Mouse (Mus musculus) c-Kit-negative CD71-positive TER-119-positive erythroid progenitor cells, embryonic 14.5 days (primary cell): ENCODE measurements around the gene Zic4.

Experiments used
- DNase-seq: peaks from one replicate; pipeline ENCODE4 v3.0.0-alpha.2; 2013; ENCODE audit warnings: low read depth, low spot score

The Zic4 gene

DNA sequence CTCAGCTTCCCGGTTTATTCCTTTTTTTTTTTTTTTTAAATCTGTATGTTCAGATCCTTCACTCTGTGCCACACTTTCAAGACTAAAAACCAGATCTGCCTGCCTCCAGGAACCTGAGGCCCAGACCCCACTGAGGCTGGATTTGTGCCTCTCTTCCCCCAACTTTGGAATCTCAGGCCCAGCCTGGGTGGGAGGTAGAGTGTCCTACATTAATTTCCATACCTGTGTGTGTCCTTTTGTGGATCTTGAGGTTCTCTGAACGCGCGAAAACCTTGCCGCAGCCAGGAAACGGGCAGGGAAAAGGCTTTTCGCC is 1.6 kb downstream of the Zic4 start:
- DNase-seq = no peak

- no peak for DNase-seq
Observed at GRCm38 (mm10) chr9:91364127-91364970, 2.1 kb downstream of the Zic4 start.

GRCm38 (mm10) chr9:91364971-91365501 is 2.8 kb downstream of the Zic4 start:
- no peak for DNase-seq

- no peak for DNase-seq
Observed at GRCm38 (mm10) chr9:91365664-91366063, 3.5 kb downstream of the Zic4 start, which contains the start of gene Zic1. Zic1 (minus strand) TSS chr9:91365810.

- no peak for DNase-seq
Observed at GRCm38 (mm10) chr9:91366226-91366998, 4.2 kb downstream of the Zic4 start.

- no peak for DNase-seq
Observed at GRCm38 (mm10) chr9:91366999-91367811, 5.0 kb downstream of the Zic4 start.

DNA sequence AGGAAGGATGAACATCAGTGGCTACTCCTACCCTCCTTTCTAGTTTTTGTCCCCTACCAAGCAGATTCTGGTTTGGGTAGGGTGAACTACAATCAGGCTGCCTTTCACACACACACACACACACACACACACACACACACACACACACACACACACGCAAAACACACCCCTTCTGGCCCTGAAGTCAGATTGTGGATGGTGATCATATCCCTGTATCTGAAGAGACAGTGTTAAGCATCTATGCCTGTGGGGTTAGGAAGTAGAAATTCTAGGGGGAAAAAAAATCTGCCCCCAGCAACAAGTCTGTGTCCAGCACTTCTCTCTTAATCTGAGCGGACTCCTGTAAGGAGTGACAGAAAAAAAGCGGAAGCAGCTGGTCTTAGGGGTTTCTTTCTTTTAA is 5.9 kb downstream of the Zic4 start:
- DNase-seq = no peak

- no peak for DNase-seq
Observed at GRCm38 (mm10) chr9:91368946-91369292, 6.7 kb downstream of the Zic4 start.

DNA sequence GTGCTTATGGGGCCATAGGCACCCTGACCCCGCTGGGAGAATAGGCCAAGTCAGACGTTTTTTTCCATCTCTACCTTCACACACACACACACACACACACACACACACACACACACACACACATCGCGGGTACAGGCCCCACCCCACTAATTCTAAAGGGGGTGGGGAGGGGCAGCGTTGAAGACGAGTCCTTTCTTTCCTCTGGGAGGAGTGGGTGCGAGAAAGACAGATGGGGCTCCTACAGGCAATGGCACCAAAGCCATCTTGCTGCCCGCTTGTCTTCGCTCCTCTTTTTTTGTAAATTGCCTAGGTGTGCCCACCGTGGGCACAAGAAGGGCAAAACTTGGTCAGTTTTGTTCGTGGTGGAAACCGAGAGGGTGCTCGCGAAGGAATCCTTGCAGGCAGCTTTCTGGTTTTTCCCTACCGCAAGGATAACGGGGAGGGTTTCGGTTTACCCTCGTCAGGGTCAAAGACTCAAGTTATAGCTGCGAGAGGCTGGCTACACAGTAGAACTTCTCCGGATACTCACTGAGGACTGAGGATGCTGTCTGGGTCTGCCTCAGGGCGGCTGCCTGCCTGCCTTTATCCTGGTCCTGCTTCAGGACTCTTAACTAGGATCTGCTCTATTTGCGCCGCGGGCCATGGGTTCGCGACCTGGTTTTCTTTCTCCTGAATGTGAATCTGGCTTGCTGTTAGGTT is 7.2 kb downstream of the Zic4 start:
- DNase-seq = no peak

GRCm38 (mm10) chr9:91370191-91370708 is 8.0 kb downstream of the Zic4 start:
- no peak for DNase-seq

- DNase-seq = no peak
Observed at GRCm38 (mm10) chr9:91371011-91371410, 8.8 kb downstream of the Zic4 start.

DNA sequence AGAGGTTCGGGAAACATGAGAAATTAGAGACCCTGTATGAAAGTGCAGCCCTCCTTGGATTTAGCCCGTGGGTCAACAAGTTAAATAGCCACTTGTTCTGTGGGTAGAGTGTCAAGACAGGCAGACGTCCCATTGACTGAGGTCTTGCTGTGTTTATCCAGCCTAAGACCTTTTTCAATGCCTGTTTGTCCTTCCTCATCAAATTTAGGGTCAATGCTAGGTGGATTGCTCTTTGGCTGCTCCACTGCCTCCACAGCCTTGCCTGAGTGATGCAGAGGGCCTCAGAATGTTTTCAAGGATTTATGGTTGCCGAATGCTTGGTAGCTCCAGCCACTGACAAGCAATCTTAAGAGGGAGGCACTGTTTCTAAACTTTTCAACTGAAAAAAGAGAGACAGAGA is 9.4 kb downstream of the Zic4 start:
- no peak for DNase-seq

- DNase-seq = no peak
Observed at GRCm38 (mm10) chr9:91373811-91374575, 11.8 kb downstream of the Zic4 start.

GRCm38 (mm10) chr9:91374665-91375064 is 12.5 kb downstream of the Zic4 start:
- no peak for DNase-seq

DNA sequence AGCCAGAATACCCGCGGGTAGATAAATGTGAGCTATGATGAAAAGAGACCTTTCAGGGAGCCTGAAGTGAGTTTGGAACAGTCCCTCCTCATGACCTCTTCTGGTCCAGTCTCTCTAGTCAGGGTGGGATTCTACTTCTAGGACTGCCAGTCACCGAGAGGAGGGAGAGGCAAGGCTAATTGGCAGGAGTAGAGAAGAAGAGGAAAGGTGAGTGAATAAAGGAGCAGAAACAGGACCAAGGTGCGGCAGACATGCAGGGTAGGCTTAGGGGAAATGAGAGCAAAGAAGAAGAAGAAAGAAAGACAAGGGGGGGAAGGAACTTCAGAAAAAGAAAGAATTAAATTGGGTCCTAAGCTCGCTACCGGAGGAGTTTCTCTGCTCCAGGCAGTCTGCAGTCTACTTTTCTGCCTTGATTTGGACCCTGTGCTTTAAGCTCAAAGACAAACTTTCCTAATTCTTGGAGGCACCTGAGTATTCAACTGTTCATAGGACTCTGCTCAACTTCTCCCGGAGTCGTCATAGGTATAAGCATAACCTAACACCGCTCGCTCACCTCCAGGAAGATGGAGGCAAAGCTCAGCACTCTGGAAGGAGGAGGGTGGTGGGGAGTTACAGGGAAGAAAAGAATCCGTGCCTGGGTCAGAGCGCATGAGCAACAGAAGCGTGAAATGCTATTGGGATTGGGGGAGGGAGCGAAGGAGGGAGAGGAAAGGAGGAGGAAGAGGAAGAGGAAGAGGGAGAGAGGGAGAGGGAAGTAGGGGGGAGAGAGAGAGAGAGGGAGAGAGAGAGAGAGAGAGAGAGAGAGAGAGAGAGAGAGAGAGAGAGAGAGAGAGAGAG is 15.0 kb downstream of the Zic4 start:
- DNase-seq = no peak

DNA sequence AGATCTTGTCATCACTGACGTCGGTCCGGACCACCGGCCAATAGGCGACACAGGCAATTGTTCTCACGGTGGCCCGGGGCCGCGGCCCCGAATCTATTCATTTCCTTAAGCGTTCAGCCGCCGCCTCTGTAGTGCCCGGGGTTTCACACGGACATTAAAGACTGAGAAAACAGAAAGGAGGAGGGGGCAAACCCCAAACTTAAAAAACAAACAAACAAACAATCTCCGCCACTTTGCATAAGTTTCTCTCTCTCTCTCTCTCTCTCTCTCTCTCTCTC is 15.6 kb downstream of the Zic4 start:
- no peak for DNase-seq

DNA sequence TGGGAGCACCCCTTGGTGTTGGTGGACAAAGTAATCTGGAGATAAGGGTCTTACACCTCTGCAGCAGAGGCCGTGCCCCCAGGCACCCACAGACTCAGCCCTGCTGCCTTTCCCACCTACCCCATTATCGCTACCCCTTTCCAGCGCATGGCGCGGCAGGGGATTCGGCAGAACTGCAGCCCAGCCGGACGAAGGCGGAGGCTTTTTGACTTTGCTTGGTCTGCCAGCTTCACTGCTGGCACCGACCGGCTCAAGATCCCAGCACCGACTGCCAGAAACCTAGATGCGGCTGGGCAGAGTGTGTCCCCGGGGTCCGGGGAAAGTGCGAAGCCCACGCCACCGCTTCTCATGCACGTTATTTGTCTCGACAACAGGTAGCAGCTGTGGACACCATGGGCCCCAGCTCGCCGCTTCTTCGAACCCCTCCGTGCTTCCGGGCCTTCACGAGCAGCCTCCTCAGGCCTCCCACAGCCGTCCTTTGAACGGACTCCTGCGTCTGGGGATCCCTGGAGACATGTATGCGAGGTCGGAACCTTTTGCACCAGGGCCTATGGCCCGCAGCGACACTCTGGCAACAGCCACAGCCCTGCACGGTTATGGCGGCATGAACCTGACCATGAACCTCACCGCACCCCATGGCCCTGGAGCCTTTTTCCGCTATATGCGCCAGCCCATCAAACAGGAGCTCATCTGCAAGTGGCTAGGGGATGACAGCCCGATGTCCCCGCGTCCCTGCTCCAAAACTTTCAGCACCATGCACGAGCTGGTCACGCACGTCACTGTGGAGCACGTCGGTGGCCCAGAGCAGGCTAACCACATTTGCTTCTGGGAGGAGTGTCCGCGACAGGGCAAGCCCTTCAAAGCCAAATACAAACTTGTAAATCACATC is 16.4 kb downstream of the Zic4 start:
- no peak for DNase-seq

- no peak for DNase-seq
Observed at GRCm38 (mm10) chr9:91379300-91379635, 17.1 kb downstream of the Zic4 start.
